Mouse (Mus musculus) left cerebral cortex, adult 9 months (tissue): ENCODE measurements around the gene Ppef2.

Experiments
- DNase-seq, 2 experiments: peaks; one replicate each; pipeline ENCODE4 v3.0.0; 2022; ENCODE audit warnings: low spot score in 2 of 2

Gene Ppef2

GRCm38 (mm10) chr5:92195716-92196115, 60.4 kb downstream of the Ppef2 start:
- peak in 1 of 2 experiments; percentile 17 for DNase-seq

- no peak for DNase-seq
Measured at GRCm38 (mm10) chr5:92188881-92189483, 67.1 kb downstream of the Ppef2 start.

DNA sequence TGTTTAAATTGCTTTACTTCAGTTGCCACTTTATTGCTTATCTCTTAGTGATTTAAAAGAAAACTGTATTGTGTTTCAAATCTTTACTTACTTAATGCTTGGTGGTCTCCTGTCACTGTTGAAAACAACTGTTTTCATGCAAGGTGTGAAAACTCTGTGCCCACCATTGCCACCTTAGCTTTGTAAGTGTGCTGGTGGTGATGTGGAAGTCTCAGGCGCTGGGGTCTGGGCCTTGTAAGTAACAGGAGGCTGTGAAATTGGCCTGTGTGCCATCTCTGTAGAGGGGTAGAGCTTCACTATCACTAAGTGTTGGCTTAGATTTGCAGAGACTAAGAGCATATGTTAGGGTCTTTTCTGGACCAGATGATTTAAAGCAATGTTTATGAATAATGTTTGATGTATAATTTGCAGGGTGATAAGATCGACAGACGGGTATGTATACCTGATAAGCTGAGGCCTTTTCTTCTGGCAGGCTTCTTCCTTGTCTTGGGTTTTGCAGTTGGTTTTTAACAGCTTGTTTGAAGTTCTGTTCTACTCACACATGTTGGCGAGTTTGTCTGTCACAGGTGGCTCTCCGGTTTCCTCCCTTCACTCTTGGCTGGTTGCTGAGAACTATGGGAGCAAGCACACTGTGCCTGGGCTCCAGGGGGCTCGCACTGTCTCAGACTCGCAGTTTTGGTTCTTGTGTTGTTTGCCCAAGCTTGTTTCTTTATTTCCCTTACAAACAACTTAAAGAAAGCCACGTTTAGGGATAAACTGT, 72.8 kb downstream of the Ppef2 start:
- no peak for DNase-seq
